Mouse (Mus musculus) midbrain, embryonic 12.5 days (tissue): ENCODE results near the gene Tnpo3. TPM values are rescaled to one million over a fixed set of nuclear protein-coding genes. Genes with fewer than 3 reads are reported as not detected.
A peak's percentile ranks its signal among the peaks of the same experiment; 100 is the strongest.
"Not testable (repeated sequence)": the region's sequence is repeated elsewhere in the genome, so short reads cannot be mapped to it uniquely, and the experiment has no call there.

Source experiments
- ATAC-seq: fragments of 200-750 bp; cut with Nextera tagmentation; 2 replicates; pipeline ENCODE4 v1.8.0; 2017; ENCODE audit warnings: low read depth, moderate TSS enrichment, moderate library complexity; ENCODE audit not compliant: low FRiP score
- H3K27ac ChIP-seq: fragments of 300-500 bp; sonication (generic); replicated peaks from 2 replicates; pipeline ENCODE4 v1.5.1; 2016; ENCODE audit warnings: mild to moderate bottlenecking
- H3K27me3 ChIP-seq: fragments of 300-500 bp; sonication (generic); 2 replicates; pipeline ENCODE4 v1.6.1; 2016; ENCODE audit warnings: mild to moderate bottlenecking
- H3K36me3 ChIP-seq: fragments of 300-500 bp; sonication (generic); 2 replicates; pipeline ENCODE4 v1.6.1; 2016
- H3K4me1 ChIP-seq: fragments of 300-500 bp; sonication (generic); 2 replicates; pipeline ENCODE4 v1.6.1; 2016
- H3K4me2 ChIP-seq: fragments of 300-500 bp; sonication (generic); replicated peaks from 2 replicates; pipeline ENCODE4 v1.6.1; 2016; ENCODE audit warnings: mild to moderate bottlenecking, moderate library complexity
- H3K4me3 ChIP-seq: fragments of 300-500 bp; sonication (generic); 2 replicates; pipeline ENCODE4 v1.5.1; 2016; ENCODE audit warnings: mild to moderate bottlenecking
- H3K9ac ChIP-seq: fragments of 300-500 bp; sonication (generic); replicated peaks from 2 replicates; pipeline ENCODE4 v1.6.1; 2016; ENCODE audit warnings: mild to moderate bottlenecking, moderate library complexity
- H3K9me3 ChIP-seq: fragments of 300-500 bp; sonication (generic); 2 replicates; pipeline ENCODE4 v1.6.1; 2016; ENCODE audit warnings: mild to moderate bottlenecking
- WGBS: fragments of 180-500 bp; shearing (Covaris S2); methylation state at CpG from one replicate; pipeline ENCODE4 v1.1.7; 2016; 5-methylcytosine and 5-hydroxymethylcytosine counted together
- polyA plus RNA-seq: library from polyadenylated mRNA; unstranded; fragments of >200 nt; fragmentation: Nextera tagmentation; extraction: Ambion mirVana; gene quantifications from 2 replicates; pipeline ENCODE4 v1.2.1, GENCODE M21; 2016

Tnpo3 gene
- polyA plus RNA-seq, 1 experiment from 2014 or later: 116 TPM

GRCm38 (mm10) chr6:29636322-29637092 lies 26.8 kb upstream of the Tnpo3 start:
- ATAC-seq: no peak

GRCm38 (mm10) chr6:29634537-29634936 lies 24.9 kb upstream of the Tnpo3 start:
- Histone ChIP-seq H3K9ac (no peak overlapping the region), H3K36me3 (no peaks in the 10 kb centered on the region), H3K27me3 (peaks cover 24% of the 10 kb centered on the region), H3K4me1 (peaks cover 7% of the 10 kb centered on the region), H3K9me3 (no peaks in the 10 kb centered on the region), H3K4me3 (no peak overlapping the region), H3K4me2 (no peak overlapping the region), H3K27ac (no peak overlapping the region)
- ATAC-seq: no peak
- 96% methylated on average over 1 of the region's 1 CpGs for WGBS

More at GRCm38 (mm10) chr6:29636322-29637092, 26.8 kb upstream of the Tnpo3 start:
- H3K4me3 ChIP-seq: no peak overlapping the region
- no peaks in the 10 kb centered on the region for H3K36me3 ChIP-seq
- H3K9me3 ChIP-seq: no peaks in the 10 kb centered on the region
- no peak overlapping the region for H3K9ac ChIP-seq
- peaks cover 40% of the 10 kb centered on the region for H3K27me3 ChIP-seq
- H3K4me2 ChIP-seq: no peak overlapping the region
- no peak overlapping the region for H3K27ac ChIP-seq
- H3K4me1 ChIP-seq: peaks cover 13% of the 10 kb centered on the region
- 87% methylated on average over 4 of the region's 4 CpGs for WGBS

- no peak overlapping the region for H3K4me3 ChIP-seq
- H3K27me3 ChIP-seq: peaks cover 12% of the 10 kb centered on the region
- WGBS: 51% methylated on average over 12 of the region's 12 CpGs
- no peaks in the 10 kb centered on the region for H3K9me3 ChIP-seq
- no peak for ATAC-seq
- H3K27ac ChIP-seq: no peak overlapping the region
- no peak overlapping the region for H3K9ac ChIP-seq
- no peak overlapping the region for H3K4me2 ChIP-seq
- H3K4me1 ChIP-seq: peaks cover 6% of the 10 kb centered on the region
- no peaks in the 10 kb centered on the region for H3K36me3 ChIP-seq
Measured at GRCm38 (mm10) chr6:29632552-29633292, 23.0 kb upstream of the Tnpo3 start.

GRCm38 (mm10) chr6:29631751-29632551 lies 22.3 kb upstream of the Tnpo3 start:
- Histone ChIP-seq H3K4me3 (no peak overlapping the region), H3K27me3 (peaks cover 12% of the 10 kb centered on the region), H3K36me3 (no peaks in the 10 kb centered on the region), H3K27ac (no peak overlapping the region), H3K4me2 (no peak overlapping the region), H3K9me3 (no peaks in the 10 kb centered on the region), H3K4me1 (peaks cover 6% of the 10 kb centered on the region), H3K9ac (no peak overlapping the region)
- 34% methylated on average over 10 of the region's 10 CpGs for WGBS
- ATAC-seq: no peak

- H3K9ac ChIP-seq: no peak overlapping the region
- no peak overlapping the region for H3K27ac ChIP-seq
- H3K4me3 ChIP-seq: no peak overlapping the region
- peaks cover 3% of the 10 kb centered on the region; the same call in 1 of the 2 replicates for H3K27me3 ChIP-seq
- H3K4me2 ChIP-seq: no peak overlapping the region
- no peaks in the 10 kb centered on the region for H3K36me3 ChIP-seq
- peaks cover 6% of the 10 kb centered on the region for H3K4me1 ChIP-seq
- H3K9me3 ChIP-seq: no peaks in the 10 kb centered on the region
- ATAC-seq: no peak
- WGBS: 94% methylated on average over 1 of the region's 1 CpGs
Measured at GRCm38 (mm10) chr6:29630216-29630615, 20.5 kb upstream of the Tnpo3 start.

- ATAC-seq: no peak
- 79% methylated on average over 2 of the region's 2 CpGs for WGBS
Measured at GRCm38 (mm10) chr6:29627756-29628155, 18.1 kb upstream of the Tnpo3 start.

GRCm38 (mm10) chr6:29623857-29624256 lies 14.2 kb upstream of the Tnpo3 start:
- no peak overlapping the region for H3K4me2 ChIP-seq
- H3K4me1 ChIP-seq: no peaks in the 10 kb centered on the region
- no peaks in the 10 kb centered on the region for H3K9me3 ChIP-seq
- no peak overlapping the region for H3K9ac ChIP-seq
- H3K27me3 ChIP-seq: no peaks in the 10 kb centered on the region
- H3K4me3 ChIP-seq: no peak overlapping the region
- ATAC-seq: no peak
- H3K36me3 ChIP-seq: no peaks in the 10 kb centered on the region
- WGBS: 91% methylated on average over 2 of the region's 2 CpGs
- no peak overlapping the region for H3K27ac ChIP-seq

More at GRCm38 (mm10) chr6:29627756-29628155, 18.1 kb upstream of the Tnpo3 start:
- Histone ChIP-seq H3K27ac (no peak overlapping the region), H3K4me1 (peaks cover 6% of the 10 kb centered on the region), H3K27me3 (peaks cover 3% of the 10 kb centered on the region; the same call in 1 of the 2 replicates), H3K9me3 (no peaks in the 10 kb centered on the region), H3K4me3 (no peak overlapping the region), H3K9ac (no peak overlapping the region), H3K4me2 (no peak overlapping the region), H3K36me3 (no peaks in the 10 kb centered on the region)

GRCm38 (mm10) chr6:29622273-29622672 lies 12.6 kb upstream of the Tnpo3 start:
- Histone ChIP-seq H3K4me3 (no peak overlapping the region), H3K4me2 (no peak overlapping the region), H3K4me1 (no peaks in the 10 kb centered on the region), H3K9me3 (no peaks in the 10 kb centered on the region), H3K27ac (no peak overlapping the region), H3K36me3 (no peaks in the 10 kb centered on the region), H3K27me3 (no peaks in the 10 kb centered on the region), H3K9ac (no peak overlapping the region)
- no peak for ATAC-seq
- WGBS: 57% methylated on average over 6 of the region's 6 CpGs

GRCm38 (mm10) chr6:29620840-29621543 lies 11.3 kb upstream of the Tnpo3 start:
- H3K36me3 ChIP-seq: no peaks in the 10 kb centered on the region
- no peaks in the 10 kb centered on the region for H3K27me3 ChIP-seq
- H3K9ac ChIP-seq: no peak overlapping the region
- no peaks in the 10 kb centered on the region for H3K4me1 ChIP-seq
- ATAC-seq: no peak
- H3K4me3 ChIP-seq: no peak overlapping the region
- 56% methylated on average over 17 of the region's 17 CpGs for WGBS
- H3K27ac ChIP-seq: no peak overlapping the region
- H3K4me2 ChIP-seq: no peak overlapping the region
- H3K9me3 ChIP-seq: no peaks in the 10 kb centered on the region

- H3K27me3 ChIP-seq: no peaks in the 10 kb centered on the region
- no peaks in the 10 kb centered on the region for H3K9me3 ChIP-seq
- H3K36me3 ChIP-seq: no peaks in the 10 kb centered on the region
- no peaks in the 10 kb centered on the region for H3K4me1 ChIP-seq
- no peak overlapping the region for H3K9ac ChIP-seq
- H3K4me3 ChIP-seq: no peak overlapping the region
- ATAC-seq: no peak
- H3K4me2 ChIP-seq: no peak overlapping the region
- WGBS: 43% methylated on average over 3 of the region's 3 CpGs
- no peak overlapping the region for H3K27ac ChIP-seq
Measured at GRCm38 (mm10) chr6:29620176-29620575, 10.5 kb upstream of the Tnpo3 start.

GRCm38 (mm10) chr6:29610020-29610640 lies 443 bp upstream of the Tnpo3 start:
- ATAC-seq: peak; percentile 34; the same call in 1 of the 2 replicates
- Histone ChIP-seq H3K27ac (peak overlapping the region; percentile 83), H3K4me1 (peaks cover 18% of the 10 kb centered on the region), H3K4me3 (peak overlapping the region; percentile 82), H3K4me2 (peak overlapping the region; percentile 87), H3K9ac (peak overlapping the region; percentile 92; the same call in 1 of the 2 replicates)
- H3K9me3 ChIP-seq, H3K36me3 ChIP-seq, H3K27me3 ChIP-seq: not testable (repeated sequence)
- 30% methylated on average over 13 of the region's 13 CpGs for WGBS
